Comparison of ENCODE assay signal across 9 mouse cellular contexts in genomic region chrX:103563531-103564246, GRCm38 (mm10).
DNase-seq lines count a peak whose midpoint lies in the region; ATAC-seq lines count a peak whose summit lies in the region.
"Had no signal": no experiment of that assay in that cellular context is flagged by ENCODE, and none has a peak within 500 bp of the region (broad histone marks: within the 10 kb centered on the region; RNA-seq: fewer than 3 reads in every experiment).

No protein-coding gene starts in this region.

- WGBS in stomach, embryonic 14.5 days, result 61% methylated on average over 8 of the region's 8 CpGs

- peaks cover 2% of the 10 kb centered on the region; the same call in 1 of the 2 replicates for H3K4me1 ChIP-seq in brown adipose tissue, adult 24 weeks (ENCODE audit: control insufficient read depth, insufficient read depth, insufficient read length, low read length)
- no peaks in the 10 kb centered on the region for H3K4me1 ChIP-seq in stomach, embryonic 14.5 days (ENCODE audit: control insufficient read depth, insufficient read depth, low read length)

- DNase-seq in adrenal gland, adult (ENCODE audit: inconsistent age in 2 of 2, low spot score in 1 of 2), result peak; percentile 53 to 87
- peak; percentile 82 to 88 for DNase-seq in frontal cortex, postnatal 14 days (ENCODE audit: low spot score in 2 of 2)
- DNase-seq in heart, postnatal 4 days, result peak; percentile 73
- DNase-seq in layer of hippocampus, postnatal 14 days (ENCODE audit: low spot score in 2 of 2), result peak; percentile 75 to 93
- DNase-seq in mesoderm, embryonic 11.5 days (ENCODE audit: low read depth, low spot score), result peak; percentile 34

- H3K9ac ChIP-seq in stomach, embryonic 14.5 days (replicated peaks; ENCODE audit: low read depth, low read length), result no peak overlapping the region

- no peaks in the 10 kb centered on the region for H3K27me3 ChIP-seq in stomach, embryonic 14.5 days (ENCODE audit: control insufficient read depth, insufficient read depth, low read length)

- H3K4me2 ChIP-seq in stomach, embryonic 14.5 days (replicated peaks; ENCODE audit: low read depth, low read length), result no peak overlapping the region

- no peaks in the 10 kb centered on the region for H3K36me3 ChIP-seq in stomach, embryonic 14.5 days (ENCODE audit: control insufficient read depth, insufficient read depth, low read length)

- H3K27ac ChIP-seq in brown adipose tissue, adult 24 weeks (replicated peaks; ENCODE audit: low read depth, low read length), result 0 out of 2 replicates have a peak overlapping the region, but pooled peaks have one; percentile 10
- H3K27ac ChIP-seq in stomach, embryonic 14.5 days (ENCODE audit: low read length), result no peak overlapping the region

- no peak overlapping the region for H3K4me3 ChIP-seq in brown adipose tissue, adult 24 weeks (ENCODE audit: insufficient read depth, low read depth, low read length)
- H3K4me3 ChIP-seq in stomach, embryonic 14.5 days (ENCODE audit: low read depth, low read length), result no peak overlapping the region
- H3K4me3 ChIP-seq: myocyte had no signal

- no peaks in the 10 kb centered on the region for H3K9me3 ChIP-seq in stomach, embryonic 14.5 days (ENCODE audit: control insufficient read depth, low read depth, low read length)

- peak; percentile 81 for ATAC-seq in stomach, embryonic 14.5 days (ENCODE audit: insufficient number of reproducible peaks, insufficient read depth, low FRiP score, low read depth)
- ATAC-seq in erythroblast, adult 5-6 weeks (replicated peaks; ENCODE audit: low FRiP score, poor library complexity, severe bottlenecking), result no peak

Comparison
In these comparisons a context has a peak if more than half of its experiments do, and no peak if none do; other contexts are left out.
1. DNase-seq: peak in every context shown above with its lines; median percentile 85 in frontal cortex, postnatal 14 days; 84 in layer of hippocampus, postnatal 14 days; 73 in heart, postnatal 4 days; 70 in adrenal gland, adult; 34 in mesoderm, embryonic 11.5 days.